Mouse (Mus musculus) megakaryocyte-erythroid progenitor cell, adult 5-6 weeks (primary cell): ENCODE results near the gene Zfp978. TPM values are rescaled to one million over a fixed set of nuclear protein-coding genes. Genes with fewer than 3 reads are reported as not detected.
"Not testable (repeated sequence)": the region's sequence is repeated elsewhere in the genome, so short reads cannot be mapped to it uniquely, and the experiment has no call there.

Experiments used
- ATAC-seq: replicated peaks from 2 replicates; pipeline ENCODE4 v1.8.0; 2016; ENCODE audit warnings: mild to moderate bottlenecking, inconsistent platforms; ENCODE audit not compliant: severe bottlenecking, poor library complexity, low FRiP score, low TSS enrichment
- total RNA-seq, 2 experiments: library from RNA; stranded (forward) in 1 of 2; stranded (reverse) in 1 of 2; fragments of 200-1000, 215-1000 nt in 1 of 2; fragments of >200 nt in 1 of 2; fragmentation: Nextera tagmentation in 1 of 2; gene quantifications; 2 replicates each; pipeline ENCODE4 v1.2.3; 2014 to 2017

The Zfp978 gene
- total RNA-seq, 2 experiments from 2014 or later: not detected

- 0 out of 2 replicates have a peak, but pooled peaks have one; percentile 25 for ATAC-seq
Observed at GRCm38 (mm10) chr4:147403931-147404913, 43.1 kb downstream of the Zfp978 start.

- ATAC-seq: peak; percentile 71
Observed at GRCm38 (mm10) chr4:147406735-147407462, 45.8 kb downstream of the Zfp978 start.

GRCm38 (mm10) chr4:147407463-147407822 is 46.3 kb downstream of the Zfp978 start:
- peak; percentile 12; the same call in 1 of the 2 replicates for ATAC-seq

GRCm38 (mm10) chr4:147416365-147416764 is 55.3 kb downstream of the Zfp978 start:
- 0 out of 2 replicates have a peak, but pooled peaks have one; percentile 8 for ATAC-seq

- 0 out of 2 replicates have a peak, but pooled peaks have one; percentile 19 for ATAC-seq
Observed at GRCm38 (mm10) chr4:147417157-147417778, 56.2 kb downstream of the Zfp978 start.

- no peak for ATAC-seq
Observed at GRCm38 (mm10) chr4:147417921-147418320, 56.8 kb downstream of the Zfp978 start.

GRCm38 (mm10) chr4:147418333-147418732 is 57.2 kb downstream of the Zfp978 start:
- not testable (repeated sequence) for ATAC-seq

- ATAC-seq: not testable (repeated sequence)
Observed at GRCm38 (mm10) chr4:147419190-147419589, 58.1 kb downstream of the Zfp978 start.

GRCm38 (mm10) chr4:147419756-147420590 is 58.9 kb downstream of the Zfp978 start:
- ATAC-seq: not testable (repeated sequence)

GRCm38 (mm10) chr4:147420794-147421193 is 59.7 kb downstream of the Zfp978 start:
- ATAC-seq: no peak

- ATAC-seq: not testable (repeated sequence)
Observed at GRCm38 (mm10) chr4:147421316-147421715, 60.2 kb downstream of the Zfp978 start.

GRCm38 (mm10) chr4:147423140-147423539 is 62.0 kb downstream of the Zfp978 start:
- ATAC-seq: peak; percentile 4; the same call in 1 of the 2 replicates

GRCm38 (mm10) chr4:147423641-147424298 is 62.7 kb downstream of the Zfp978 start:
- no peak for ATAC-seq

- ATAC-seq: not testable (repeated sequence)
Observed at GRCm38 (mm10) chr4:147424404-147424803, 63.3 kb downstream of the Zfp978 start.

GRCm38 (mm10) chr4:147425615-147426347 is 64.7 kb downstream of the Zfp978 start:
- peak; percentile 51 for ATAC-seq

- ATAC-seq: no peak
Observed at GRCm38 (mm10) chr4:147430651-147431050, 69.5 kb downstream of the Zfp978 start.

- peak; percentile 42 for ATAC-seq
Observed at GRCm38 (mm10) chr4:147431696-147432442, 70.8 kb downstream of the Zfp978 start.
